Mouse (Mus musculus) midbrain, embryonic 14.5 days (tissue): ENCODE results near the gene Cyb561. TPM values are rescaled to one million over a fixed set of nuclear protein-coding genes. Genes with fewer than 3 reads are reported as not detected.

Experiments used
- ATAC-seq: fragments of 200-750 bp; cut with Nextera tagmentation; 2 replicates; pipeline ENCODE4 v1.8.0; 2017; ENCODE audit warnings: moderate number of reproducible peaks, moderate library complexity; ENCODE audit not compliant: low FRiP score, low TSS enrichment
- DNase-seq: peaks from one replicate; pipeline ENCODE4 v3.0.0-alpha.2; 2015
- H3K27ac ChIP-seq: fragments of 300-500 bp; sonication (generic); replicated peaks from 2 replicates; pipeline ENCODE4 v1.5.1; 2014; ENCODE audit warnings: mild to moderate bottlenecking, low read depth, low read length, moderate library complexity
- H3K27me3 ChIP-seq: fragments of 300-500 bp; sonication (generic); 2 replicates; pipeline ENCODE4 v1.6.1; 2014; ENCODE audit warnings: low read length, control low read depth, mixed read lengths; ENCODE audit not compliant: control insufficient read depth, insufficient read depth
- H3K36me3 ChIP-seq: fragments of 300-500 bp; sonication (generic); 2 replicates; pipeline ENCODE4 v1.6.1; 2014; ENCODE audit warnings: low read length, control low read depth; ENCODE audit not compliant: control insufficient read depth, insufficient read depth
- H3K4me1 ChIP-seq: fragments of 300-500 bp; sonication (generic); 2 replicates; pipeline ENCODE4 v1.6.1; 2014; ENCODE audit warnings: mild to moderate bottlenecking, antibody characterized with exemption, low read length, control low read depth; ENCODE audit not compliant: control insufficient read depth, insufficient read depth
- H3K4me2 ChIP-seq: fragments of 300-500 bp; sonication (generic); 2 replicates; pipeline ENCODE4 v1.6.1; 2014; ENCODE audit warnings: mild to moderate bottlenecking, low read length, moderate library complexity
- H3K4me3 ChIP-seq: fragments of 300-500 bp; sonication (generic); replicated peaks from 2 replicates; pipeline ENCODE4 v1.5.1; 2014; ENCODE audit warnings: low read depth, low read length
- H3K9ac ChIP-seq: fragments of 300-500 bp; sonication (generic); replicated peaks from 2 replicates; pipeline ENCODE4 v1.6.1; 2014; ENCODE audit warnings: mild to moderate bottlenecking, low read length, moderate library complexity
- H3K9me3 ChIP-seq: fragments of 300-500 bp; sonication (generic); 2 replicates; pipeline ENCODE4 v1.6.1; 2016; ENCODE audit warnings: low read length, control low read depth, mixed read lengths; ENCODE audit not compliant: control insufficient read depth
- WGBS: fragments of 180-500 bp; shearing (Covaris S2); extraction: QIAGEN DNeasy Blood & Tissue Kit; methylation state at CpG from one replicate; pipeline ENCODE4 v1.1.7; 2014; 5-methylcytosine and 5-hydroxymethylcytosine counted together
- polyA plus RNA-seq: library from polyadenylated mRNA; unstranded; fragments of >200 nt; fragmentation: Nextera tagmentation; extraction: Ambion mirVana; gene quantifications from 2 replicates; pipeline ENCODE4 v1.2.1, GENCODE M21; 2014

Gene Cyb561
- polyA plus RNA-seq, 1 experiment from 2014 or later: 45.7 TPM

- Histone ChIP-seq H3K4me1 (no peaks in the 10 kb centered on the region), H3K9ac (no peak overlapping the region), H3K4me2 (no peak overlapping the region), H3K9me3 (no peaks in the 10 kb centered on the region), H3K4me3 (no peak overlapping the region), H3K27ac (no peak overlapping the region), H3K36me3 (peaks cover 40% of the 10 kb centered on the region), H3K27me3 (no peaks in the 10 kb centered on the region)
- no peak for DNase-seq
- WGBS: 80% methylated on average over 4 of the region's 4 CpGs
- no peak for ATAC-seq
Measured at GRCm38 (mm10) chr11:105905529-105906213, 47.5 kb downstream of the Cyb561 start.

DNA sequence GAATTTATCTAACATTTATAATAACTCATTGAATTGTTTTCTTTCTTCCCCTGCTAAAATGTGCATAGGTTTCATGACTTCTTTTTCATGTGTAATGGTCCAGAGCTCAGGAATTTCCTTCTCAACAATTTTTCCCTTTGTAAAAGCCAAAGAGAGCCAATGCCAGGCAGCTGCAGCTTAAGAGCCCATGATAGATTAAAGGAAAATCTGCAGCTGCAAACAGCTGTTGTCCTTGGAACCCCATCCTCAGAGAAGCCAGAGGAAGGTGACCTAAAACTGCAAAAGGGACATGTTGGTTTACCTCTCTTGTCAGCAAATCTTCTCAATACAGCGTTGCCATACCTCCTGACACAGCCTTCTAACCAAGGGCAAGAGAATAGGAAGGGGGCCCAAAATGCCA is 50.2 kb downstream of the Cyb561 start:
- Histone ChIP-seq H3K36me3 (peaks cover 31% of the 10 kb centered on the region), H3K9me3 (no peaks in the 10 kb centered on the region), H3K27ac (no peak overlapping the region), H3K27me3 (no peaks in the 10 kb centered on the region), H3K4me1 (no peaks in the 10 kb centered on the region), H3K4me2 (no peak overlapping the region), H3K9ac (no peak overlapping the region), H3K4me3 (no peak overlapping the region)
- WGBS: 84% methylated on average over 1 of the region's 1 CpGs
- ATAC-seq (no peak), DNase-seq (no peak)

- no peak overlapping the region for H3K27ac ChIP-seq
- 70% methylated on average over 2 of the region's 2 CpGs for WGBS
- H3K4me1 ChIP-seq: no peaks in the 10 kb centered on the region
- peaks cover 35% of the 10 kb centered on the region for H3K36me3 ChIP-seq
- DNase-seq: no peak
- no peak overlapping the region for H3K4me2 ChIP-seq
- no peak overlapping the region for H3K9ac ChIP-seq
- no peaks in the 10 kb centered on the region for H3K9me3 ChIP-seq
- no peak overlapping the region for H3K4me3 ChIP-seq
- no peak for ATAC-seq
- no peaks in the 10 kb centered on the region for H3K27me3 ChIP-seq
Measured at GRCm38 (mm10) chr11:105901501-105901900, 51.6 kb downstream of the Cyb561 start.

- Histone ChIP-seq H3K9me3 (no peaks in the 10 kb centered on the region), H3K4me2 (no peak overlapping the region), H3K9ac (no peak overlapping the region), H3K27ac (no peak overlapping the region), H3K36me3 (peaks cover 42% of the 10 kb centered on the region), H3K4me1 (no peaks in the 10 kb centered on the region), H3K27me3 (no peaks in the 10 kb centered on the region), H3K4me3 (no peak overlapping the region)
- ATAC-seq: no peak
- 65% methylated on average over 1 of the region's 1 CpGs for WGBS
- DNase-seq: no peak
Measured at GRCm38 (mm10) chr11:105899151-105899550, 54.0 kb downstream of the Cyb561 start.

DNA sequence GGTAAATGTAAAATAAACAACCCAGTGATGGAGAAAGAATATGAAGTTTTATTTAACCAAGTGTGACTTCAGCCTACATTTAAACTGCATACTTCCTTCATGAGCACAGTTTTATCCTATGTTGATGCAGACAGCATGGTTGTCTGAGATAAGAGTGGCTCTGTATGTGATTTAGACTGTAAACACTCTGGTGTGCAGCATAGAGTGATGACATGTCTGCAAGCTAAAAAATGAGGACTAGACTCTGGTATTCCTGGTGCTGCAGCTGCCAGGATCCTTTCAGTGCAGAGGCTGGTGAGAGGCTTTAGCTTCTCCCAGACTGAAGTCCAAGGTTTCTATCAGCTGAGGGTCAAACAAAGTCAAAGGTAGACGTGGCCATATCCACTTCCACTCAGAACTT is 65.9 kb downstream of the Cyb561 start:
- no peaks in the 10 kb centered on the region for H3K4me1 ChIP-seq
- 67% methylated on average over 1 of the region's 1 CpGs for WGBS
- peaks cover 14% of the 10 kb centered on the region for H3K36me3 ChIP-seq
- no peaks in the 10 kb centered on the region for H3K9me3 ChIP-seq
- no peaks in the 10 kb centered on the region for H3K27me3 ChIP-seq
- no peak overlapping the region for H3K27ac ChIP-seq
- ATAC-seq (no peak), DNase-seq (no peak)
- no peak overlapping the region for H3K4me3 ChIP-seq
- H3K9ac ChIP-seq: no peak overlapping the region
- no peak overlapping the region for H3K4me2 ChIP-seq

DNA sequence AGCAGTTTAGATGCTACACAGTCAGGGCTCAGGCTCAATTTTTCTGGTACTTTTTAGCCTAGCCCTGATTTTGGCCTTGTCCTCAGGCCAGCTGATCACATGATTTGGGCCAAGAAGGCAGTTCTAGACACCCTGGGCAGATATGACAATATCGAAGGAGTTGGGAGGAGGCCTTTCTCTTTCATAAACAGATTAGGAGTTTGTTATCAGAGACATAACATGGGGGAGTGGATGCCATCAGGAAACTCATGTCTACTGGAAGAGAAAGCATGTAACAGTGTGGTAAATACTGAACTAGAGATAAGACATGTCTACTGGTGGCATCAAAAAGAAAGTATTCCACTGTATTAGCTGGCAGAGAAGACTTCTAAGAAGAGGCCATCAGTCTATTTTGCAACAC is 67.6 kb downstream of the Cyb561 start:
- Histone ChIP-seq H3K9ac (no peak overlapping the region), H3K27ac (no peak overlapping the region), H3K4me1 (no peaks in the 10 kb centered on the region), H3K36me3 (peaks cover 18% of the 10 kb centered on the region), H3K4me3 (no peak overlapping the region), H3K27me3 (no peaks in the 10 kb centered on the region), H3K4me2 (no peak overlapping the region), H3K9me3 (no peaks in the 10 kb centered on the region)
- 93% methylated on average over 1 of the region's 1 CpGs for WGBS
- ATAC-seq (no peak), DNase-seq (no peak)

Other genes starting within 250 kb of the Cyb561 start
- 2.9 and 3.6 TPM in 2 replicates for gene Ace, start 14.6 kb upstream of the Cyb561 start, polyA plus RNA-seq
- gene Ace3, start 41.3 kb upstream of the Cyb561 start, polyA plus RNA-seq: 0.09 TPM in 1 of 2 replicates, not detected in the other
- gene Kcnh6, start 54.8 kb upstream of the Cyb561 start, polyA plus RNA-seq: 1.00 and 1.8 TPM in 2 replicates
- gene Dcaf7, start 83.5 kb upstream of the Cyb561 start, polyA plus RNA-seq: 103 and 153 TPM in 2 replicates
- gene Taco1, start 112.7 kb upstream of the Cyb561 start, polyA plus RNA-seq: 5.6 and 6.1 TPM in 2 replicates
- 12.4 and 15.2 TPM in 2 replicates for gene Map3k3, start 131.3 kb upstream of the Cyb561 start, polyA plus RNA-seq
- not detected in 2 replicates for gene Gm10840, start 207.5 kb upstream of the Cyb561 start, polyA plus RNA-seq
- 161 and 171 TPM in 2 replicates for gene Limd2, start 207.5 kb upstream of the Cyb561 start, polyA plus RNA-seq
- 30.0 and 30.5 TPM in 2 replicates for gene Strada, start 248.8 kb upstream of the Cyb561 start, polyA plus RNA-seq